Mouse (Mus musculus) lung, postnatal 0 days (tissue): ENCODE data around the gene Shtn1.

Experiments
- CTCF ChIP-seq: IDR thresholded peaks from 2 replicates; pipeline ENCODE4 v1.5.1; 2016; ENCODE audit warnings: antibody characterized with exemption, mild to moderate bottlenecking
- EP300 ChIP-seq: IDR thresholded peaks from 2 replicates; pipeline ENCODE4 v1.6.1; 2016; ENCODE audit warnings: antibody characterized with exemption, mild to moderate bottlenecking, control low read depth

DNA sequence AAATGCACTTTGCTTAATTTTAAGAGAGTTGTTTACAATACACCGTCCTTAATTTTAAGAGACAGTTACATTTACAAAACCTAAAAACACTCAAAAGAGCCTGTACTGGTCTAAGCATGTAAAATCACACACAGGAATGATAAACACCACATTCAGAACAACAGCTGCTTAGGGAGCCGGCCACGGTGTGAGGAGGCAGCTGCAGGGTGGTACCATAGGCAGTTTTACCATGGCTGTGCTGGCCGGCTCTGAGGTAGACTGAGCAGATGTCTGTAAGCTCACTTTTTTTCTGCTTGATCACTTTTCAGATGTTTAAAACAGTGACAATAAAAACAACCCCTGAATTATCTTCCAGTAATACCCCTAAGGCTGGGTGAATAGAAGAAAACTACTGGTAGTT lies 42.7 kb downstream of the Shtn1 start:
- TF ChIP-seq CTCF, result no peak
- no peak for TF ChIP-seq EP300
